Mouse (Mus musculus) spleen, embryonic (tissue): Measurements from ENCODE around the gene Rpl26.

Experiments
- CTCF ChIA-PET: fragments of 350-600 bp; sonication (Branson Sonifier 250); formaldehyde crosslinking; loops from one replicate; lab custom pipeline; 2022; lab: Charles Lee

The Rpl26 gene

GRCm38 (mm10) chr11:68901351-68902046, at the start of gene Rpl26:
Rpl26 (plus strand) TSS chr11:68901583.
- CTCF ChIA-PET = no interaction called here

GRCm38 (mm10) chr11:68851644-68852485, 49.5 kb upstream of the Rpl26 start:
- CTCF ChIA-PET = no interaction called here

- CTCF ChIA-PET = no interaction called here
These were observed 48.9 kb upstream of the Rpl26 start for GRCm38 (mm10) chr11:68852486-68852901.

GRCm38 (mm10) chr11:68852932-68853409, 48.4 kb upstream of the Rpl26 start:
- CTCF ChIA-PET = no interaction called here

GRCm38 (mm10) chr11:68853611-68854401, 47.6 kb upstream of the Rpl26 start:
- CTCF ChIA-PET = no interaction called here

- CTCF ChIA-PET = no interaction called here
These were observed 46.8 kb upstream of the Rpl26 start for GRCm38 (mm10) chr11:68854621-68855020.

GRCm38 (mm10) chr11:68857329-68857728, 44.1 kb upstream of the Rpl26 start:
- CTCF ChIA-PET = no interaction called here

- CTCF ChIA-PET = no interaction called here
These were observed 41.3 kb upstream of the Rpl26 start for GRCm38 (mm10) chr11:68859943-68860593.

GRCm38 (mm10) chr11:68862260-68862659, 39.1 kb upstream of the Rpl26 start:
- CTCF ChIA-PET = no interaction called here

- CTCF ChIA-PET = no interaction called here
These were observed 37.7 kb upstream of the Rpl26 start for GRCm38 (mm10) chr11:68863631-68864091.

- CTCF ChIA-PET = no interaction called here
These were observed 36.7 kb upstream of the Rpl26 start for GRCm38 (mm10) chr11:68864544-68865189.

- CTCF ChIA-PET = no interaction called here
These were observed 30.1 kb upstream of the Rpl26 start for GRCm38 (mm10) chr11:68871277-68871676.

GRCm38 (mm10) chr11:68871748-68872147, 29.6 kb upstream of the Rpl26 start, which contains the start of gene Ndel1:
Ndel1 (minus strand) TSS chr11:68871858.
- CTCF ChIA-PET = no interaction called here

- CTCF ChIA-PET = interaction anchor here (0.6 to 0.7 kb wide), 3 partner anchors 16 to 1715 kb away, joined by 3 to 11 read pairs (median 5); no protein-coding TSS in a partner anchor
These were observed 26.5 kb upstream of the Rpl26 start for GRCm38 (mm10) chr11:68874841-68875240.

GRCm38 (mm10) chr11:68878811-68879210, 22.6 kb upstream of the Rpl26 start:
- CTCF ChIA-PET = interaction anchor here (0.7 kb wide), 1 partner anchor 110 kb away, joined by 3 read pairs; no protein-coding TSS in a partner anchor

- CTCF ChIA-PET = no interaction called here
These were observed 19.3 kb upstream of the Rpl26 start for GRCm38 (mm10) chr11:68882107-68882506.

- CTCF ChIA-PET = interaction anchor here (0.5 to 0.6 kb wide), 2 partner anchors 657 to 754 kb away, joined by 4 to 5 read pairs; no protein-coding TSS in a partner anchor
These were observed 17.5 kb upstream of the Rpl26 start for GRCm38 (mm10) chr11:68883843-68884242.

GRCm38 (mm10) chr11:68884368-68884767, 17.0 kb upstream of the Rpl26 start:
- CTCF ChIA-PET = no interaction called here

- CTCF ChIA-PET = no interaction called here
These were observed 15.3 kb upstream of the Rpl26 start for GRCm38 (mm10) chr11:68886091-68886490.

- CTCF ChIA-PET = no interaction called here
These were observed 13.1 kb upstream of the Rpl26 start, which contains the start of gene Rnf222 for GRCm38 (mm10) chr11:68888253-68888652. Rnf222 (plus strand) TSS chr11:68888553.
